In genomic region chr13:62882856-62883255, GRCm38 (mm10) we compare ENCODE assay signal across 27 mouse cellular contexts. TPM values are rescaled to one million over a fixed set of nuclear protein-coding genes. Genes with fewer than 3 reads are reported as not detected.
DNase-seq lines count a peak whose midpoint lies in the region; ATAC-seq and TF ChIP-seq lines count a peak whose summit lies in the region.
"Had no signal": no experiment of that assay in that cellular context is flagged by ENCODE, and none has a peak within 500 bp of the region (broad histone marks: within the 10 kb centered on the region; RNA-seq: fewer than 3 reads in every experiment).

No protein-coding gene starts in this region.

- no peaks in the 10 kb centered on the region for H3K9me3 ChIP-seq in intestine, postnatal 0 days (ENCODE audit: control insufficient read depth)
- H3K9me3 ChIP-seq in intestine, embryonic 15.5 days, result no peaks in the 10 kb centered on the region
- no peaks in the 10 kb centered on the region for H3K9me3 ChIP-seq in kidney, embryonic 14.5 days (ENCODE audit: control insufficient read depth, low read length)
- peaks cover 4% of the 10 kb centered on the region; the same call in 1 of the 2 replicates for H3K9me3 ChIP-seq in megakaryocyte, embryonic 14.5 days
- H3K9me3 ChIP-seq: forebrain, embryonic 10.5 days; forebrain, embryonic 13.5 days; hindbrain, embryonic 10.5 days; hindbrain, embryonic 13.5 days had no signal

- no peaks in the 10 kb centered on the region for H3K36me3 ChIP-seq in intestine, postnatal 0 days (ENCODE audit: control insufficient read depth, insufficient read depth)
- no peaks in the 10 kb centered on the region for H3K36me3 ChIP-seq in intestine, embryonic 15.5 days
- no peaks in the 10 kb centered on the region for H3K36me3 ChIP-seq in kidney, embryonic 14.5 days (ENCODE audit: control insufficient read depth, insufficient read depth, low read length)
- no peaks in the 10 kb centered on the region for H3K36me3 ChIP-seq in megakaryocyte, embryonic 14.5 days (replicated peaks; ENCODE audit: low read length)
- H3K36me3 ChIP-seq: forebrain, embryonic 10.5 days; G1E; hindbrain, embryonic 10.5 days; hindbrain, embryonic 13.5 days had no signal

- H3K9ac ChIP-seq in intestine, postnatal 0 days (ENCODE audit: low read depth, low read length), result no peak overlapping the region
- no peak overlapping the region for H3K9ac ChIP-seq in intestine, embryonic 15.5 days
- no peak overlapping the region for H3K9ac ChIP-seq in kidney, embryonic 14.5 days (ENCODE audit: low read depth, low read length)
- H3K9ac ChIP-seq: forebrain, embryonic 13.5 days; hindbrain, embryonic 13.5 days had no signal

- peak; percentile 52 for DNase-seq in kidney, adult 9 months
- DNase-seq: adrenal gland, postnatal 36 days; B cell, adult 2 months; cerebellum, adult 18-20 months; cerebellum, adult 9-10 months; cerebellum, postnatal 14 days; gastrocnemius, postnatal 10 days; gastrocnemius, postnatal 36 days; heart, postnatal 36 days had no signal

- H3K27me3 ChIP-seq in intestine, postnatal 0 days (replicated peaks; ENCODE audit: control insufficient read depth, insufficient read depth, low read length), result no peaks in the 10 kb centered on the region
- peaks cover 7% of the 10 kb centered on the region for H3K27me3 ChIP-seq in intestine, embryonic 15.5 days (replicated peaks)
- peaks cover 11% of the 10 kb centered on the region for H3K27me3 ChIP-seq in kidney, embryonic 14.5 days (ENCODE audit: control insufficient read depth, insufficient read depth, low read length)
- peaks cover 21% of the 10 kb centered on the region for H3K27me3 ChIP-seq in megakaryocyte, embryonic 14.5 days (replicated peaks)
- H3K27me3 ChIP-seq: CH12.LX had no signal

- no peak for TF ChIP-seq CTCF in intestine, postnatal 0 days (IDR thresholded peaks at IDR 0.05; ENCODE audit: low read depth)

- ATAC-seq in intestine, postnatal 0 days, result no peak
- ATAC-seq in intestine, embryonic 15.5 days, result no peak
- ATAC-seq in kidney, embryonic 14.5 days (ENCODE audit: low FRiP score, low TSS enrichment), result no peak
- no peak for ATAC-seq in megakaryocyte, adult 5-6 weeks (ENCODE audit: poor library complexity, severe bottlenecking)
- ATAC-seq: forebrain, embryonic 13.5 days; forebrain, embryonic 16.5 days; hindbrain, embryonic 16.5 days; Patski had no signal

- 71% methylated on average over 5 of the region's 5 CpGs for WGBS in intestine, postnatal 0 days
- WGBS in intestine, embryonic 15.5 days, result 73% methylated on average over 5 of the region's 5 CpGs
- 82% methylated on average over 5 of the region's 5 CpGs for WGBS in kidney, embryonic 14.5 days

- no peak overlapping the region for H3K4me3 ChIP-seq in intestine, postnatal 0 days (ENCODE audit: low read depth, low read length)
- H3K4me3 ChIP-seq in intestine, embryonic 15.5 days (replicated peaks), result no peak overlapping the region
- H3K4me3 ChIP-seq in kidney, embryonic 14.5 days (ENCODE audit: low read length), result no peak overlapping the region
- H3K4me3 ChIP-seq in megakaryocyte, embryonic 14.5 days (replicated peaks), result peak overlapping the region; percentile 46
- H3K4me3 ChIP-seq: forebrain, embryonic 10.5 days; forebrain, embryonic 13.5 days; hindbrain, embryonic 10.5 days; hindbrain, embryonic 13.5 days had no signal

- H3K27ac ChIP-seq in intestine, postnatal 0 days (ENCODE audit: low read depth, low read length), result peak overlapping the region; percentile 46; the same call in 1 of the 2 replicates
- no peak overlapping the region for H3K27ac ChIP-seq in intestine, embryonic 15.5 days
- H3K27ac ChIP-seq in kidney, embryonic 14.5 days (ENCODE audit: low read depth, low read length), result no peak overlapping the region
- H3K27ac ChIP-seq: forebrain, embryonic 10.5 days; forebrain, embryonic 13.5 days; hindbrain, embryonic 10.5 days; hindbrain, embryonic 13.5 days had no signal

- H3K4me1 ChIP-seq in intestine, postnatal 0 days (replicated peaks; ENCODE audit: control insufficient read depth, insufficient read depth, low read length), result no peaks in the 10 kb centered on the region
- H3K4me1 ChIP-seq in intestine, embryonic 15.5 days (replicated peaks), result peaks cover 4% of the 10 kb centered on the region; the same call in 1 of the 2 replicates
- H3K4me1 ChIP-seq in kidney, embryonic 14.5 days (ENCODE audit: control insufficient read depth, insufficient read depth, low read length), result peaks cover under 1% of the 10 kb centered on the region; the same call in 1 of the 2 replicates
- H3K4me1 ChIP-seq in megakaryocyte, embryonic 14.5 days, result peaks cover 25% of the 10 kb centered on the region
- H3K4me1 ChIP-seq: forebrain, embryonic 13.5 days had no signal

- no peak overlapping the region for H3K4me2 ChIP-seq in intestine, postnatal 0 days (replicated peaks; ENCODE audit: low read depth)
- H3K4me2 ChIP-seq in intestine, embryonic 15.5 days (replicated peaks), result no peak overlapping the region
- no peak overlapping the region for H3K4me2 ChIP-seq in kidney, embryonic 14.5 days (replicated peaks; ENCODE audit: low read depth, low read length)
- H3K4me2 ChIP-seq: forebrain, embryonic 13.5 days; heart, embryonic 11.5 days; hindbrain, embryonic 13.5 days had no signal

RNA-seq across cellular contexts. Expression of gene Fbp1, which starts 5.2 kb away (rescaled TPM):
- polyA plus RNA-seq in intestine, postnatal 0 days (2015; fragmentation: Nextera tagmentation; extraction: Ambion mirVana), result 529 and 593 TPM in 2 replicates
- polyA plus RNA-seq in intestine, embryonic 15.5 days (2015; fragmentation: Nextera tagmentation; extraction: Ambion mirVana), result 2.2 and 4.0 TPM in 2 replicates
- 1.8 and 3.9 TPM in 2 replicates for polyA plus RNA-seq in kidney, embryonic 14.5 days (2014; fragmentation: Nextera tagmentation; extraction: Ambion mirVana)
- polyA plus RNA-seq in megakaryocyte, embryonic 14.5 days (2012; ENCODE audit: insufficient read depth, low replicate concordance), result not detected in 2 replicates
- total RNA-seq in megakaryocyte, adult 5-6 weeks (2015), result 0.20 and 2.7 TPM in 2 replicates
- total RNA-seq in megakaryocyte, adult 5-6 weeks (2017), result 0.70 TPM in 1 of 2 replicates, not detected in the other
- total RNA-seq: CH12.LX; G1E; gastrocnemius, postnatal 36 days; heart, adult 8-10 months; heart, postnatal 36 days had no signal
- polyA plus RNA-seq: embryonic facial prominence, embryonic 11.5 days; forebrain, embryonic 10.5 days; forebrain, embryonic 13.5 days; forebrain, embryonic 16.5 days; G1E; heart, embryonic 11.5 days; Patski had no signal

RNA-seq across cellular contexts. Expression of gene Fbp2, which starts 24.6 kb away (rescaled TPM):
- polyA plus RNA-seq in intestine, postnatal 0 days (2015; fragmentation: Nextera tagmentation; extraction: Ambion mirVana), result 474 and 501 TPM in 2 replicates
- 246 and 281 TPM in 2 replicates for polyA plus RNA-seq in intestine, embryonic 15.5 days (2015; fragmentation: Nextera tagmentation; extraction: Ambion mirVana)
- polyA plus RNA-seq in kidney, embryonic 14.5 days (2014; fragmentation: Nextera tagmentation; extraction: Ambion mirVana), result 1.7 and 5.9 TPM in 2 replicates
- not detected in 2 replicates for polyA plus RNA-seq in megakaryocyte, embryonic 14.5 days (2012; ENCODE audit: insufficient read depth, low replicate concordance)
- not detected in 2 replicates for total RNA-seq in megakaryocyte, adult 5-6 weeks (2015)
- not detected in 2 replicates for total RNA-seq in megakaryocyte, adult 5-6 weeks (2017)
- total RNA-seq: G1E; granulocyte monocyte progenitor cell, adult 5-6 weeks had no signal
- polyA plus RNA-seq: forebrain, embryonic 13.5 days; G1E; hindbrain, embryonic 10.5 days had no signal

Comparison
In these comparisons a context has a peak if more than half of its experiments do, and no peak if none do; other contexts are left out.
1. RNA of gene Fbp1, which starts 5.2 kb away (polyA plus RNA-seq): 529 to 593 TPM in intestine, postnatal 0 days; 1.8 to 3.9 TPM in kidney, embryonic 14.5 days, 2.2 to 4.0 TPM in intestine, embryonic 15.5 days and not detected in megakaryocyte, embryonic 14.5 days; every median in the first group is over 100 times any median in the second.
2. RNA of gene Fbp2, which starts 24.6 kb away (polyA plus RNA-seq): 474 to 501 TPM in intestine, postnatal 0 days and 246 to 281 TPM in intestine, embryonic 15.5 days; 1.7 to 5.9 TPM in kidney, embryonic 14.5 days and not detected in megakaryocyte, embryonic 14.5 days; every median in the first group is over 10 times any median in the second.